Mouse (Mus musculus): Measurements from ENCODE around the gene Irf9. TPM values are rescaled to one million over a fixed set of nuclear protein-coding genes. Genes with fewer than 3 reads are reported as not detected.

The Irf9 gene
- polyA plus RNA-seq, 1 experiment from 2014 or later = 14.7 TPM

- ATAC-seq (ENCODE audit: low FRiP score, low TSS enrichment) = peak; percentile 36; the same call in 1 of the 2 replicates
- Histone ChIP-seq H3K27ac (replicated peaks) (no peak overlapping the region), H3K4me2 (replicated peaks; ENCODE audit: low read depth) (no peak overlapping the region), H3K27me3 (ENCODE audit: control insufficient read depth, insufficient read depth, low read length) (no peaks in the 10 kb centered on the region), H3K9me3 (ENCODE audit: control insufficient read depth, low read length) (no peaks in the 10 kb centered on the region), H3K4me3 (ENCODE audit: low read depth, low read length) (no peak overlapping the region), H3K9ac (ENCODE audit: low read length) (no peak overlapping the region), H3K4me1 (replicated peaks; ENCODE audit: control insufficient read depth, insufficient read depth) (no peaks in the 10 kb centered on the region), H3K36me3 (ENCODE audit: control insufficient read depth, insufficient read depth, low read length) (no peaks in the 10 kb centered on the region)
- 76% methylated on average over 7 of the region's 7 CpGs for WGBS
- no peak for TF ChIP-seq EP300 (optimal IDR thresholded peaks at IDR 0.05)
- TF ChIP-seq CTCF (IDR thresholded peaks at IDR 0.05; ENCODE audit: low read depth) = no peak
- DNase-seq (ENCODE audit: low spot score) = no peak
Observed at GRCm38 (mm10) chr14:55614565-55615178, 11.3 kb downstream of the Irf9 start.

GRCm38 (mm10) chr14:55615876-55616275 lies 12.5 kb downstream of the Irf9 start:
- no peaks in the 10 kb centered on the region for H3K36me3 ChIP-seq (ENCODE audit: control insufficient read depth, insufficient read depth, low read length)
- no peak for DNase-seq (ENCODE audit: low spot score)
- H3K4me1 ChIP-seq (replicated peaks; ENCODE audit: control insufficient read depth, insufficient read depth) = no peaks in the 10 kb centered on the region
- WGBS = 36% methylated on average over 2 of the region's 2 CpGs
- ATAC-seq (ENCODE audit: low FRiP score, low TSS enrichment) = no peak
- H3K27me3 ChIP-seq (ENCODE audit: control insufficient read depth, insufficient read depth, low read length) = no peaks in the 10 kb centered on the region
- no peak overlapping the region for H3K4me3 ChIP-seq (ENCODE audit: low read depth, low read length)
- no peak overlapping the region for H3K9ac ChIP-seq (ENCODE audit: low read length)
- no peak for TF ChIP-seq EP300 (optimal IDR thresholded peaks at IDR 0.05)
- TF ChIP-seq CTCF (IDR thresholded peaks at IDR 0.05; ENCODE audit: low read depth) = no peak
- no peak overlapping the region for H3K4me2 ChIP-seq (replicated peaks; ENCODE audit: low read depth)
- no peaks in the 10 kb centered on the region for H3K9me3 ChIP-seq (ENCODE audit: control insufficient read depth, low read length)
- no peak overlapping the region for H3K27ac ChIP-seq (replicated peaks)

DNA sequence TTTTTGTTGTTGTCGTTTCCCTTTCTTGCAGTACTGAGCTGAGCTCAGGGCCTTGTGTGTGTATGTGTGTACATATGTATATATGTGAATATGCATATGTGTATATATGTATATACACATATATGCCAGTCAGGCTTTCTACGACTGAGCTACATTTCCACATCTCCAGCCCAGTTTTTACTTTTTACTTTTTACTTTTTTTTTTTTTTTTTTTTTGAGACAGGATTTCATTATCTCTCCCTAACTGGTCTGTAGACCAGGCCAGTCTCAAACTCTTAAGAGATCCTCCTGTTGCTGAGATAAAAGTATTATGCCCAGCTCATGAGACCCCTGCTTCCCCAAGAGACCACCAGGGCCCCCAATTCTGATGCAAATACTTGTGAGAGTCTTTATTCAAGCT lies 13.5 kb downstream of the Irf9 start:
- Histone ChIP-seq H3K9me3 (ENCODE audit: control insufficient read depth, low read length) (no peaks in the 10 kb centered on the region), H3K9ac (ENCODE audit: low read length) (no peak overlapping the region), H3K36me3 (ENCODE audit: control insufficient read depth, insufficient read depth, low read length) (no peaks in the 10 kb centered on the region), H3K27ac (replicated peaks) (no peak overlapping the region), H3K4me2 (replicated peaks; ENCODE audit: low read depth) (no peak overlapping the region), H3K4me3 (ENCODE audit: low read depth, low read length) (no peak overlapping the region), H3K27me3 (ENCODE audit: control insufficient read depth, insufficient read depth, low read length) (no peaks in the 10 kb centered on the region), H3K4me1 (replicated peaks; ENCODE audit: control insufficient read depth, insufficient read depth) (no peaks in the 10 kb centered on the region)
- no peak for TF ChIP-seq CTCF (IDR thresholded peaks at IDR 0.05; ENCODE audit: low read depth)
- no peak for TF ChIP-seq EP300 (optimal IDR thresholded peaks at IDR 0.05)
- ATAC-seq (ENCODE audit: low FRiP score, low TSS enrichment) (no peak), DNase-seq (ENCODE audit: low spot score) (no peak)
- WGBS = 80% methylated on average over 2 of the region's 2 CpGs

DNA sequence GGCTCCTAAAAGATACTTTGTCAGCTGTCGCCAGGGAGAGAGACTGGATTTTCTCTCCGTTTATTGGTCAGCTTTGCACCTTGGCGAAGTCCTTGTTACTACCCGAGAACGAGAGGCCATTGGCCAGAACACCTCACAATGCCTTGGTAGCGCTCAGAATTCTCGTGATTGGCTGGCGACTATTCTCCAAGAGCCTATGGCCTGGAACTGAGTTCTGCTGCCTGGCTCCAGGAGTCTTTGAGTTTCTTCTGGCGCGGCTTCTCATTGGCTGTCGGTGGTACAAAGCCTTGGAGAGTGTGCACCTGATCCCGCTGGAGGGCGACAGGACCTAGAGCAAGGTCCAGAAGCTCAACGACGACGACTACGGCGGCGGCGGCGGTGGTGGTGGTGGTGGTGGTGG lies 14.5 kb downstream of the Irf9 start, which contains the start of gene Rec8:
Rec8 (plus strand) TSS at position 216 of the 400 bp plus-strand sequence.
- Histone ChIP-seq H3K9ac (ENCODE audit: low read length) (peak within 1 kb of the TSS; percentile 41; the same call in 1 of the 2 replicates), H3K4me3 (ENCODE audit: low read depth, low read length) (peak within 1 kb of the TSS; percentile 20), H3K4me2 (replicated peaks; ENCODE audit: low read depth) (peak within 1 kb of the TSS; percentile 35), H3K27me3 (ENCODE audit: control insufficient read depth, insufficient read depth, low read length) (no peaks in the 10 kb centered on the region), H3K36me3 (ENCODE audit: control insufficient read depth, insufficient read depth, low read length) (no peaks in the 10 kb centered on the region), H3K27ac (replicated peaks) (no peak within 1 kb of the TSS), H3K9me3 (ENCODE audit: control insufficient read depth, low read length) (no peaks in the 10 kb centered on the region), H3K4me1 (replicated peaks; ENCODE audit: control insufficient read depth, insufficient read depth) (no peaks in the 10 kb centered on the region)
- DNase-seq (ENCODE audit: low spot score) (peak; percentile 84), ATAC-seq (ENCODE audit: low FRiP score, low TSS enrichment) (peak; percentile 91)
- 15% methylated on average over 19 of the region's 21 CpGs for WGBS
- no peak for TF ChIP-seq EP300 (optimal IDR thresholded peaks at IDR 0.05)
- peak; percentile 59 for TF ChIP-seq CTCF (IDR thresholded peaks at IDR 0.05; ENCODE audit: low read depth)

GRCm38 (mm10) chr14:55618486-55619195 lies 15.3 kb downstream of the Irf9 start:
- WGBS = 38% methylated on average over 22 of the region's 22 CpGs
- no peaks in the 10 kb centered on the region for H3K36me3 ChIP-seq (ENCODE audit: control insufficient read depth, insufficient read depth, low read length)
- ATAC-seq (ENCODE audit: low FRiP score, low TSS enrichment) = no peak
- no peak overlapping the region for H3K27ac ChIP-seq (replicated peaks)
- no peaks in the 10 kb centered on the region for H3K27me3 ChIP-seq (ENCODE audit: control insufficient read depth, insufficient read depth, low read length)
- peak overlapping the region; percentile 41; the same call in 1 of the 2 replicates for H3K9ac ChIP-seq (ENCODE audit: low read length)
- no peaks in the 10 kb centered on the region for H3K4me1 ChIP-seq (replicated peaks; ENCODE audit: control insufficient read depth, insufficient read depth)
- no peaks in the 10 kb centered on the region for H3K9me3 ChIP-seq (ENCODE audit: control insufficient read depth, low read length)
- TF ChIP-seq EP300 (optimal IDR thresholded peaks at IDR 0.05) (no peak), CTCF (IDR thresholded peaks at IDR 0.05; ENCODE audit: low read depth) (no peak)
- no peak for DNase-seq (ENCODE audit: low spot score)
- peak overlapping the region; percentile 35 for H3K4me2 ChIP-seq (replicated peaks; ENCODE audit: low read depth)
- peak overlapping the region; percentile 20 for H3K4me3 ChIP-seq (ENCODE audit: low read depth, low read length)

Measured in stomach, postnatal 0 days (tissue).